Mouse (Mus musculus) liver, embryonic 18 days (tissue): ENCODE data around the gene Rdh9. TPM values are rescaled to one million over a fixed set of nuclear protein-coding genes. Genes with fewer than 3 reads are reported as not detected.

Experiments used
- polyA plus RNA-seq: library from polyadenylated mRNA; depleted of rRNA; stranded (reverse); fragments of >200 nt; gene quantifications from 2 replicates; pipeline ENCODE4 v1.2.3, GENCODE M21; 2012; rRNA removed

Rdh9 gene
- 0.81 and 1.4 TPM in 2 replicates for polyA plus RNA-seq

GRCm38 (mm10) chr10:127776011-127776410 lies at the start of gene Rdh9:
Gene Rdh9 (plus strand): TSS chr10:127776386.

GRCm38 (mm10) chr10:127739083-127739660 lies 37.0 kb upstream of the Rdh9 start, which contains the start of gene Zbtb39:
Gene Zbtb39 (plus strand): TSS chr10:127739538.

DNA sequence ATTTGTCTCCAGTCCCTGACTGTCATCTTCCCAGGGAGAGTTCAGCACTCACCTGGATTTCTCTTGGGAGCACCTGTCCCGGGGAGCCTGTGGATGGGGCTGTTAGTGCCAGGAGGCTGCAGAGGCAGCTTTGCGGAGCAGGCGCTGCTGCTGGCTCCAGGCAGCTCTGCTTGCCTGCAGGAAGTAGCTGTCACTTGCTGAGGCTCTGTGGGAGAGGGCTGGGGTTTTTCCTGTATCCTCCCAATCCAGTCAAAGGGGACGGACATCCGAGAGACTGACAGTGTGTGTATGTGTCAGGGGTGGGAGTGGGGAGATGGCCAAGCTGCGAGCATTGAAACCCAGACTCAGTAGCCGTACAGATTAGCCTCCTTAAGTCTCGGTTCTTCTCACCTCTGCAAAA lies 24.6 kb upstream of the Rdh9 start, which contains the start of gene Gpr182:
TSS of gene Gpr182 (minus strand) at position 185 of the 400 bp plus-strand sequence.

GRCm38 (mm10) chr10:127759181-127760110 lies 16.7 kb upstream of the Rdh9 start, which contains the start of the genes Rdh1 and Rdh16f1:
Gene Rdh1 (plus strand): TSS chr10:127759721.
Gene Rdh16f1 (plus strand): TSS chr10:127759787.

DNA sequence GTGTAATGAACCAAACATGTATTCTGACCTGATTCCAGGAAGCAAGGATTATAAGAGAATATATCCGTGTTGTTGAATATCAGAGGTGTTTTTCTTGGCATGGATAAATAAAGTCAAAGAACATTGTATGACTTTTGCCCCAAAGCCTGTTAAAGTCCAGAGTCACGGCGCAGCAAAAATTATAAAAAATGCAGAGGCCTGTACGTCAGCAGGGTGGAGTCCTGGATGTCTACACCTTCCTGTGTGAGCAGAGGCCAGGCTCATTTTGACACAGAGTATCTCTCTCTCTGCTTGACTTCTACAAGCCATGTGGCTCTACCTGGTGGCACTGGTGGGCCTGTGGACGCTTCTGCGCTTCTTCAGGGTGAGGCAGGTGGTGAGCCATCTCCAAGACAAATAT lies 24.7 kb downstream of the Rdh9 start, which contains the start of gene Rdh16:
TSS of gene Rdh16 (plus strand) at position 262 of the 400 bp plus-strand sequence.

Other genes starting within 250 kb of the Rdh9 start
- gene Nxph4, start 241.8 kb upstream of the Rdh9 start, polyA plus RNA-seq: 0.03 and 0.07 TPM in 2 replicates
- 38.9 and 48.4 TPM in 2 replicates for gene Lrp1, start 155.2 kb upstream of the Rdh9 start, polyA plus RNA-seq
- gene Stat6, start 133.4 kb upstream of the Rdh9 start, polyA plus RNA-seq: 18.8 and 20.1 TPM in 2 replicates
- gene Nemp1, start 109.5 kb upstream of the Rdh9 start, polyA plus RNA-seq: 4.6 and 6.2 TPM in 2 replicates
- 7.7 and 8.1 TPM in 2 replicates for gene Nab2, start 107.8 kb upstream of the Rdh9 start, polyA plus RNA-seq
- gene Myo1a, start 71.2 kb upstream of the Rdh9 start, polyA plus RNA-seq: 0.17 and 0.19 TPM in 2 replicates
- 6.1 and 6.2 TPM in 2 replicates for gene Tac2, start 51.9 kb upstream of the Rdh9 start, polyA plus RNA-seq
- 2.8 and 3.2 TPM in 2 replicates for gene Zbtb39, start 36.8 kb upstream of the Rdh9 start, polyA plus RNA-seq
- gene Gpr182, start 24.7 kb upstream of the Rdh9 start, polyA plus RNA-seq: 16.2 and 17.6 TPM in 2 replicates
- 0.14 and 0.21 TPM in 2 replicates for gene Rdh1, start 16.7 kb upstream of the Rdh9 start, polyA plus RNA-seq
- gene Rdh16f1, start 16.6 kb upstream of the Rdh9 start, polyA plus RNA-seq: 0.08 and 0.13 TPM in 2 replicates
- 0.07 and 0.08 TPM in 2 replicates for gene Rdh16, start 24.8 kb downstream of the Rdh9 start, polyA plus RNA-seq
- gene Rdh19, start 73.5 kb downstream of the Rdh9 start, polyA plus RNA-seq: 0.03 and 0.04 TPM in 2 replicates
- gene Rdh16f2, start 90.1 kb downstream of the Rdh9 start, polyA plus RNA-seq: 3.1 TPM in 2 replicates
- 220 and 280 TPM in 2 replicates for gene Rdh7, start 112.4 kb downstream of the Rdh9 start, polyA plus RNA-seq
- gene Sdr9c7, start 122.1 kb downstream of the Rdh9 start, polyA plus RNA-seq: 0.02 and 0.04 TPM in 2 replicates
- gene Hsd17b6, start 231.2 kb downstream of the Rdh9 start, polyA plus RNA-seq: 9.3 and 13.8 TPM in 2 replicates
- 18.7 and 20.6 TPM in 2 replicates for gene Prim1, start 238.8 kb downstream of the Rdh9 start, polyA plus RNA-seq